Mouse (Mus musculus) testis, adult 2 months (tissue): Measurements from ENCODE around the gene Lmx1b. TPM values are rescaled to one million over a fixed set of nuclear protein-coding genes. Genes with fewer than 3 reads are reported as not detected.

Source experiments
- H3K27ac ChIP-seq: fragments of 200-500 bp; 2 replicates; pipeline ENCODE4 v1.5.1; 2012; ENCODE audit warnings: low read depth, low read length; ENCODE audit not compliant: control insufficient read depth, insufficient read depth
- H3K27me3 ChIP-seq: fragments of 200-500 bp; 2 replicates; pipeline ENCODE4 v1.6.1; 2012; ENCODE audit warnings: mild to moderate bottlenecking, low read length, moderate library complexity; ENCODE audit not compliant: control insufficient read depth, insufficient read depth
- H3K36me3 ChIP-seq: fragments of 200-500 bp; 2 replicates; pipeline ENCODE4 v1.6.1; 2012; ENCODE audit warnings: mild to moderate bottlenecking, low read length; ENCODE audit not compliant: control insufficient read depth, insufficient read depth
- H3K4me1 ChIP-seq: fragments of 200-500 bp; 2 replicates; pipeline ENCODE4 v1.6.1; 2012; ENCODE audit warnings: low read length; ENCODE audit not compliant: control insufficient read depth, insufficient read depth
- H3K4me3 ChIP-seq: fragments of 200-500 bp; 2 replicates; pipeline ENCODE4 v1.5.1; 2012; ENCODE audit warnings: low read depth, mild to moderate bottlenecking, low read length, moderate library complexity, mixed read lengths; ENCODE audit not compliant: control insufficient read depth
- CTCF ChIP-seq: fragments of 200-500 bp; IDR thresholded peaks from 2 replicates; pipeline ENCODE4 v1.5.1; 2012; ENCODE audit warnings: low read depth, mild to moderate bottlenecking, inconsistent platforms, low read length, moderate library complexity; ENCODE audit not compliant: control insufficient read depth, insufficient read depth, insufficient replicate concordance
- POLR2A ChIP-seq: fragments of 200-500 bp; IDR thresholded peaks from 2 replicates; pipeline ENCODE4 v1.6.1; 2012; ENCODE audit warnings: low read depth, mild to moderate bottlenecking, inconsistent platforms, low read length, moderate library complexity; ENCODE audit not compliant: control insufficient read depth
- polyA plus RNA-seq: library from polyadenylated mRNA; depleted of rRNA; stranded (reverse); fragments of >200 nt; gene quantifications from 2 replicates; pipeline ENCODE4 v1.2.3, GENCODE M21; 2012

The Lmx1b gene
- polyA plus RNA-seq, 1 experiment, result 0.09 TPM

DNA sequence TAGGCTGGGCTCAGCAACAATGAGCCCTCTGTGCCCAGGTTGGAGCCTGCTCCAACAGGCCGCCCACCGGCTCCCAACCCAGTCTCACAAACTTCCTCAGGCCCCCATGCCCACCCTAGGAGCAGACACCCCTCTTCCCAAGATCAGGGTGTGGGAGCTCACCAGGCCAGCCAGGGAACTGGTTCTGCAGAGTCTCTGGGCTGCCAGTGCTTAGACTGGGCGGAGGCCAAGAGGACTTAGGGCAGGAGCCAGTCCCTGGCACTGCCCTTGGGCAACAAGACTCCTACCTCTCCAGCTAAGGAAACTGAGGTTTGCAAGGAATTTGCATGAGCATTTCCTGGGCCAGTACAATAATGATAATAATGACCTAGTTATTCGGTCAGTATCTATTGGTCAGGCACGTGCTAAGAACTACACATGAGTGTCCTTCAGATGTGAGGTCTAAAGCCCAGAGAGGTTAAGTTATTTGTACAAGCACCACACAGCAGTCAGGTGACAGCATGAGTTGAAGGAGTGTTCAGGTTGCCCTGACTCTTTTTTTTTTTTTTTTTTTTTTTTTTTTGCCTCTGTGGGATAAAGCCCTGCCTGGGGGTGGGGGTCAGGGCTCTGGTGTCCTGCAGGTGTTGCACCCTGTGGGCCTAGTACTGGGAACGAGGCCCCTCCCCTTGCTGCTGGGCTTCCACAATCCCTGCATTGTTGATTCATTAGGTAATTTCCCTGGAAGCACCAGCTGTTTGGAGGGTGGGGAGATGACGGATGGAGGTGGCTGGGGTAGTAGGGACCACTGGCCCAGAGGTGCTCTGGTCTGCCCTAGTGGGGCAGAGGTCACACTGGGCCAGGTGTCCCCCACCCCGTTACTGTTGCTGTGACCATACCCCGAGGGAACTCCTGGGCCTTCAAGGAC lies 45.9 kb downstream of the Lmx1b start:
- Histone ChIP-seq H3K27me3 (no peaks in the 10 kb centered on the region), H3K27ac (no peak overlapping the region), H3K4me1 (no peaks in the 10 kb centered on the region), H3K36me3 (no peaks in the 10 kb centered on the region), H3K4me3 (no peak overlapping the region)
- no peak for TF ChIP-seq POLR2A
- TF ChIP-seq CTCF, result no peak

DNA sequence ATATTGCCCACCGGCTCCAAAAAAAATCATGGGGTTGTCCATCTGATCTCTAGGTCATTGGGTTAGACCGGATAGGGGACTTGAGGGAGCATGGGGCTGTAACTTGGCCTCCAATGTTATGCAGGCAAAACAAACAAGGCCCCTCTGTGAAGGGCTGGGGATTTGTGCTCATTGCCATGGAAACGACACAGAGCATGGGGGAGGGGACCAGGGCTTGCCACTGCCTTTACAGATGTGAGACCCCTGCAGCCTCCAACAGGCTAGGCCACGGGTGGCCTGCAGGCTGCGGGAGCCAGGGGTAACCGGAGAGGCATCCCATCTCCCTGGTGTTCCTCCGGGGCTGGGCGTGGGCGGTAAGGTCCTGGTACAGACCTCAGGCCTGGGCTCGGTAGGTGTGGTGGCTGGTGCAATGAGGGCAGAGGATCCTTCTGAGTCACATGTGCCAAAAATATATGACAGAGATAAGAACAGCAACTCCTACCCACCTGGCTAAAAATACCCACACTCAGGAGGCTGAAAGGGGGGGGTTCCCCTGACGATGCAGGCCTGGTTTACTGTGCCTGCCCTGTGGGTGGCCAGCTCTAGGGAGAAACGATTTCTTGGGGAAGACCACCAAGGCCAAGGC lies 47.3 kb downstream of the Lmx1b start:
- H3K27me3 ChIP-seq, result no peaks in the 10 kb centered on the region
- TF ChIP-seq CTCF, result no peak
- TF ChIP-seq POLR2A, result no peak
- no peaks in the 10 kb centered on the region for H3K4me1 ChIP-seq
- H3K4me3 ChIP-seq, result no peak overlapping the region
- H3K27ac ChIP-seq, result no peak overlapping the region
- H3K36me3 ChIP-seq, result no peaks in the 10 kb centered on the region

DNA sequence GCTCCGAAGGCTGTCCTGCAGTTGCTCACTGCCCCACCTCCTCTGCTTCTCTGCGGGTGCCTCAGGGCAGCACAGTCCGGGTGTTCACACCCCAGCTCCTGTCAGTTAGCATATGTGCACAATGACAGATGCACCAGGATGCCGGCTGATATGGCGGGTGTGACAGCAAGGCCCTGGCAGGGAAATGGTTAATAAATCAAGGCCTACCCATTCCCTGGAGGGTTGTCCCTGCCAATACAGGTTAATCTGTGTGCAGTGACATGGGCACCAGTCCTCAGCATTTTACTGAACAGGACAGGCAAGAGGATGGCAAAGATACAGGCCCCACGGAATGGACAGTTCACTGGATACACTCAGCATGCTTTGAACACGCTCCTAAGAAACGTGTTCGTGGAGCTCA lies 51.0 kb downstream of the Lmx1b start:
- Histone ChIP-seq H3K4me1 (no peaks in the 10 kb centered on the region), H3K27me3 (no peaks in the 10 kb centered on the region), H3K36me3 (no peaks in the 10 kb centered on the region), H3K4me3 (no peak overlapping the region), H3K27ac (no peak overlapping the region)
- TF ChIP-seq CTCF (no peak), POLR2A (no peak)

DNA sequence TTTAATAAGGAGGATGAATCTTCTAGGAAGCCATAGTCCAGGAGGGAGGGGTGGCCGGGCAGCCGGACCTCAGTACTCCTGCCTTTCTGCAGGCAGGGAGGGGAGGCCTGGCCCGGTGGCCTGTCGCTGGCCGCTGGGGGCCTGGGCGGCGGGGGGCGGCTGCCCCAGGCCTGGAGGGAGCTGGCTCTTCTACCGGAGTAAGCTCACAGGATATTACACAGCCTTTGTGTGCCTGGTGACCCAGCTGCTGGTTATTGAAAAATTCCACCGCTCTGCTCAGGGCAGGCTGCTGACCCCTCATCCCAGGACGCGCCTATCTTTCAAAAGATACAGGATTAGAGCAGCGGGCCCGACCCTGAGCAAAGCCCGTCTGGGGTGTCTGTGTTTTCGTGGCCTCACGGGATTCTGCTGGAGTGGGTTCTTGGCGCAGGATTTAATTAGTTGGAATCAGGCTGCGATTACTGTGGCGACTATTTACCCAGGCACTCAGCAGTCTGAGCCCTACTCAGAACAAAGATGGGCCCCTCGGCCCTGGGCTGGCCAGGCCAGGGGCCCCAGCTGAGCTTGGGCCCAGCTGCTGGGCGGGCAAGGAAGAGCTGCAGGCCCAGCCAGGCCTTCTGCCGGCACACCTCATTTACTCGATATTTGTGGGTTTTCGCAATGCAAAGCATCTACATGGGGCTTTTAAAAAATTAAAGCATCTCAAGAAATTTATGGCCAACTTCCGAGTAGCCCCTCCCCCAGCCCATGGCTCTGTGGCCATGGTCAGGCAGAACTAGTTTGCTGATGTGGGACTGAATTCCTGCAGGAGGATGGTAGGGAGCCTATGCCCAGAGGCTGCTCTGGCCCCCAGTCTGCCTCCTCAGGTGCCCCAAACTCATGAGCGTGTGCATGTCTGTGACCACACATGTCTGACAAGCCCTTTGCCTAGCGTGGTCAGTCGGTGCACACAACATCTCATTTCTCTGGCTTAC lies 55.1 kb downstream of the Lmx1b start:
- H3K36me3 ChIP-seq, result no peaks in the 10 kb centered on the region
- H3K27me3 ChIP-seq, result no peaks in the 10 kb centered on the region
- H3K4me3 ChIP-seq, result no peak overlapping the region
- TF ChIP-seq POLR2A (no peak), CTCF (no peak)
- no peak overlapping the region for H3K27ac ChIP-seq
- H3K4me1 ChIP-seq, result peaks cover 8% of the 10 kb centered on the region

DNA sequence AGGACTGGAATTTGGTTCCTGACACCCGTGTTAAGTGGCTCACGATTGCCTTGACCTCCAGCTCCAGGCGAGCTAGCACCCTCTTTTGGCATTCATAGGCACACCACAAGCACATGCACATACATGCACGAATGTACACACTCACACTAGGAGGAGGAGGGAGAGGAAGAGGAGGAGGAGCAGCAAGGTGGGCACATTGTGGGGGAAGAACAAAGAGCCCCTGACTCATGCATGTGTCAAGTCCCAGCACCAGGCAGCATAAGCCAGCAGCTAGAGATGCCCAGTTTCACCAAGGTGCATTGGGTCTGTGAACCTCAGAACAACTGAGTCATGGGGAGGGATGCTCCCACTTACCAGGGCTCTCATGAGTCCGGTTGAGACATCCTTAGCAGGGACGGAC lies 56.5 kb downstream of the Lmx1b start:
- no peaks in the 10 kb centered on the region for H3K27me3 ChIP-seq
- H3K36me3 ChIP-seq, result no peaks in the 10 kb centered on the region
- no peak overlapping the region for H3K4me3 ChIP-seq
- TF ChIP-seq CTCF, result no peak
- TF ChIP-seq POLR2A, result no peak
- H3K27ac ChIP-seq, result no peak overlapping the region
- peaks cover 8% of the 10 kb centered on the region for H3K4me1 ChIP-seq

DNA sequence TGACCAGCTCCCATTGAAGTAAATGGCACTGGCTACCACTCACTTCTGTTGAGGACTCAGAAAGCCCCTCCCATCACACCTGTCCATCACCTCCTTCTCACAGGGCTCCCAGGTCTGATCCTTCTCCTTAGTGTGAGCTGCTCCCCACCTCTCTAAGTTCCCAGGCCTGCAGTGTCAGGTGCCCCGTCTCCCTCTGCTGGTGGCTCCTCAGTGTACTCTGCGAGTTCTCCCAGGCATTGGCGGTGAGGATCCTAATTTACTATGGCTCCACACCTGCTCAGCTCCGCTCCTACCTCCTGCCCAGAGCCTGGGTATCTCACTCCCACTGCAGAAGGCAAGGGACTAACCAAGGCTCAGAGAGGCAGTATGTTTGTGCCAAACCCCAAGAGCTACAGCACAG lies 57.0 kb downstream of the Lmx1b start:
- Histone ChIP-seq H3K27me3 (no peaks in the 10 kb centered on the region), H3K27ac (no peak overlapping the region), H3K4me3 (no peak overlapping the region), H3K4me1 (peaks cover 8% of the 10 kb centered on the region), H3K36me3 (no peaks in the 10 kb centered on the region)
- no peak for TF ChIP-seq CTCF
- TF ChIP-seq POLR2A, result no peak
